Mouse (Mus musculus) liver, embryonic 14.5 days (tissue): ENCODE data around the gene Dcdc2a.

Source experiments
- CTCF ChIP-seq: IDR thresholded peaks from 2 replicates; pipeline ENCODE4 v1.5.1; 2016; ENCODE audit warnings: antibody characterized with exemption, low read depth, control low read depth
- EP300 ChIP-seq: IDR thresholded peaks from 2 replicates; pipeline ENCODE4 v1.6.1; 2016; ENCODE audit warnings: antibody characterized with exemption, low read depth

- TF ChIP-seq CTCF (no peak), EP300 (no peak)
These were observed at the start of gene Dcdc2a for GRCm38 (mm10) chr13:25055873-25056667.
